Mouse (Mus musculus): ENCODE data around the gene Clcnkb. TPM values are rescaled to one million over a fixed set of nuclear protein-coding genes. Genes with fewer than 3 reads are reported as not detected.

Gene Clcnkb
- polyA plus RNA-seq, 1 experiment from 2014 or later = not detected

DNA sequence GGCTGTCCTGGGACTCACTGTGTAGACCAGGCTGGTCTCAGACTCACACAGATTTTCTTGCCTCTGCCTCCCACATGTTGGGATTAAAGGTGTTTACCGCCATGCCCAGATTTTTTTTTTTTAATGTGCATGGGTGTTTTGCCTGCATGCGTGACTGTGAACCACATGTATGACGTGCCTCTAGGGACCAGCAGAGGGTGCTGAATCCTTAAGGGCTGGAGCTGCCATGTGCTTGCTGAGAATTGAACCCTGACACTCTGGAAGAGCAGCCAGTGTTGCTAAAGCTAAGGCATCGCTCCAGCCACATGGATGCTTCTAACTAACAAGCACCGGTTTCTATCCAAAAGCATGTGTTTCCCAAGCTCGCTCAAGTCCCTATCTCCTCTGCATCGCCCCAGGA lies 29.7 kb downstream of the Clcnkb start:
- H3K36me3 ChIP-seq (ENCODE audit: control insufficient read depth, insufficient read depth, low read length) = no peaks in the 10 kb centered on the region
- no peak overlapping the region for H3K27ac ChIP-seq (ENCODE audit: low read depth, low read length)
- peaks cover 6% of the 10 kb centered on the region; the same call in 1 of the 2 replicates for H3K4me1 ChIP-seq (replicated peaks; ENCODE audit: control insufficient read depth, insufficient read depth, low read length)
- DNase-seq (ENCODE audit: low spot score) (no peak), ATAC-seq (replicated peaks; ENCODE audit: low FRiP score) (no peak)
- 62% methylated on average over 7 of the region's 7 CpGs for WGBS
- no peaks in the 10 kb centered on the region for H3K9me3 ChIP-seq (ENCODE audit: control insufficient read depth, low read length)
- H3K9ac ChIP-seq (ENCODE audit: low read depth, low read length) = no peak overlapping the region
- peaks cover 45% of the 10 kb centered on the region for H3K27me3 ChIP-seq (replicated peaks; ENCODE audit: control insufficient read depth, insufficient read depth, low read length)
- no peak overlapping the region for H3K4me3 ChIP-seq (ENCODE audit: low read depth, low read length)
- H3K4me2 ChIP-seq = no peak overlapping the region

DNA sequence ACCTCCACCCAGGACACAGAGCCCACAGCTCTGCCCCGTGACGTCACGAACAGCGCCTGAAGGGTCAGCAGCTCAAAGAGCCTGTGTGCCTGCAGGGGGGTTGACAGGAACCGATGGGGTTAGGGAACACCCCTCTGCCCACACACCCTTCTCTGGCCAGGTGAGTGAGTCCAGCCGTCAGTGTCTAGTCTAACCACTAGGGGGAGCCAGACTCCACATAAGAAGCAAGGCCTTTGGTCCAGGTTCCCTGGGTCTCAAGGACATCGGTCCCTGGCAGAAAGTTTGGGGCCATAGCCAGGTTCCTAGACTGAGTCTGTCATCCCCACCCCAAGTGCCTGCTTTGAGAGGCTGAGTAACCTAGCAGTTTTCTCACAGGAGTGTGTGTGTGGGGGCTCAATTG lies 30.5 kb downstream of the Clcnkb start:
- H3K4me1 ChIP-seq (replicated peaks; ENCODE audit: control insufficient read depth, insufficient read depth, low read length) = peaks cover 6% of the 10 kb centered on the region; the same call in 1 of the 2 replicates
- no peak for ATAC-seq (replicated peaks; ENCODE audit: low FRiP score)
- peaks cover 51% of the 10 kb centered on the region for H3K27me3 ChIP-seq (replicated peaks; ENCODE audit: control insufficient read depth, insufficient read depth, low read length)
- no peaks in the 10 kb centered on the region for H3K9me3 ChIP-seq (ENCODE audit: control insufficient read depth, low read length)
- no peak overlapping the region for H3K9ac ChIP-seq (ENCODE audit: low read depth, low read length)
- DNase-seq (ENCODE audit: low spot score) = no peak
- H3K4me2 ChIP-seq = no peak overlapping the region
- 3% methylated on average over 7 of the region's 7 CpGs for WGBS
- no peak overlapping the region for H3K27ac ChIP-seq (ENCODE audit: low read depth, low read length)
- no peak overlapping the region for H3K4me3 ChIP-seq (ENCODE audit: low read depth, low read length)
- H3K36me3 ChIP-seq (ENCODE audit: control insufficient read depth, insufficient read depth, low read length) = no peaks in the 10 kb centered on the region

DNA sequence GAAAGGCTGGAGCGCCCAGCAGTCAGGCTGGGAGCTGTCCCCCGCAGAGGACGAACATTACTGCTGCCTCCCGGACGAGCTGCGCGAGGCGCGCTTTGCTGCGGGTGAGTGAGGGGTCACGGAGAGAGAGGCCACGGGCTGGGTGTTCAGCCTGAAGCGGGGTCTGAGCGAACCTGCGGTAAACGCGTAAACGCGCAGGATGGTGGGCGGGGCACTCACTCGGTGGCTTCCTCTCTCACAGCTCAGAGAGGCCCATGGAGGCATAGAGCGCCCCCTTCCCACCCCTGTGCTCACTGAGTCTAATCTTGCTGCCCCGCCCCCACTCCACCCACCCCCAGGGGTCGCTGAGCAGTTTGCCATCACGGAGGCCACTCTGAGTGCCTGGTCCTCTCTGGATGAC lies 33.4 kb downstream of the Clcnkb start:
- no peak overlapping the region for H3K27ac ChIP-seq (ENCODE audit: low read depth, low read length)
- peaks cover 54% of the 10 kb centered on the region for H3K27me3 ChIP-seq (replicated peaks; ENCODE audit: control insufficient read depth, insufficient read depth, low read length)
- H3K9me3 ChIP-seq (ENCODE audit: control insufficient read depth, low read length) = no peaks in the 10 kb centered on the region
- peak overlapping the region; percentile 39 for H3K4me3 ChIP-seq (ENCODE audit: low read depth, low read length)
- peak overlapping the region; percentile 64 for H3K4me2 ChIP-seq
- H3K9ac ChIP-seq (ENCODE audit: low read depth, low read length) = no peak overlapping the region
- no peak for DNase-seq (ENCODE audit: low spot score)
- H3K36me3 ChIP-seq (ENCODE audit: control insufficient read depth, insufficient read depth, low read length) = no peaks in the 10 kb centered on the region
- WGBS = 2% methylated on average over 25 of the region's 25 CpGs
- no peak; the same call in 1 of the 2 replicates for ATAC-seq (replicated peaks; ENCODE audit: low FRiP score)
- peaks cover 6% of the 10 kb centered on the region; the same call in 1 of the 2 replicates for H3K4me1 ChIP-seq (replicated peaks; ENCODE audit: control insufficient read depth, insufficient read depth, low read length)

GRCm38 (mm10) chr4:141379674-141380073 lies 36.1 kb downstream of the Clcnkb start:
- peaks cover 49% of the 10 kb centered on the region for H3K27me3 ChIP-seq (replicated peaks; ENCODE audit: control insufficient read depth, insufficient read depth, low read length)
- H3K9me3 ChIP-seq (ENCODE audit: control insufficient read depth, low read length) = no peaks in the 10 kb centered on the region
- no peak overlapping the region for H3K9ac ChIP-seq (ENCODE audit: low read depth, low read length)
- 68% methylated on average over 8 of the region's 8 CpGs for WGBS
- H3K4me3 ChIP-seq (ENCODE audit: low read depth, low read length) = no peak overlapping the region
- no peak overlapping the region for H3K27ac ChIP-seq (ENCODE audit: low read depth, low read length)
- peaks cover 6% of the 10 kb centered on the region; the same call in 1 of the 2 replicates for H3K4me1 ChIP-seq (replicated peaks; ENCODE audit: control insufficient read depth, insufficient read depth, low read length)
- no peak overlapping the region for H3K4me2 ChIP-seq
- no peak for ATAC-seq (replicated peaks; ENCODE audit: low FRiP score)
- no peak for DNase-seq (ENCODE audit: low spot score)
- H3K36me3 ChIP-seq (ENCODE audit: control insufficient read depth, insufficient read depth, low read length) = no peaks in the 10 kb centered on the region

- 83% methylated on average over 5 of the region's 5 CpGs for WGBS
- Histone ChIP-seq H3K9ac (ENCODE audit: low read depth, low read length) (no peak overlapping the region), H3K4me2 (no peak overlapping the region), H3K4me1 (replicated peaks; ENCODE audit: control insufficient read depth, insufficient read depth, low read length) (peaks cover 5% of the 10 kb centered on the region; the same call in 1 of the 2 replicates), H3K27ac (ENCODE audit: low read depth, low read length) (no peak overlapping the region), H3K4me3 (ENCODE audit: low read depth, low read length) (no peak overlapping the region), H3K9me3 (ENCODE audit: control insufficient read depth, low read length) (no peaks in the 10 kb centered on the region), H3K27me3 (replicated peaks; ENCODE audit: control insufficient read depth, insufficient read depth, low read length) (peaks cover 29% of the 10 kb centered on the region), H3K36me3 (ENCODE audit: control insufficient read depth, insufficient read depth, low read length) (no peaks in the 10 kb centered on the region)
- DNase-seq (ENCODE audit: low spot score) (no peak), ATAC-seq (replicated peaks; ENCODE audit: low FRiP score) (no peak)
Measured at GRCm38 (mm10) chr4:141372426-141372825, 43.4 kb downstream of the Clcnkb start.

DNA sequence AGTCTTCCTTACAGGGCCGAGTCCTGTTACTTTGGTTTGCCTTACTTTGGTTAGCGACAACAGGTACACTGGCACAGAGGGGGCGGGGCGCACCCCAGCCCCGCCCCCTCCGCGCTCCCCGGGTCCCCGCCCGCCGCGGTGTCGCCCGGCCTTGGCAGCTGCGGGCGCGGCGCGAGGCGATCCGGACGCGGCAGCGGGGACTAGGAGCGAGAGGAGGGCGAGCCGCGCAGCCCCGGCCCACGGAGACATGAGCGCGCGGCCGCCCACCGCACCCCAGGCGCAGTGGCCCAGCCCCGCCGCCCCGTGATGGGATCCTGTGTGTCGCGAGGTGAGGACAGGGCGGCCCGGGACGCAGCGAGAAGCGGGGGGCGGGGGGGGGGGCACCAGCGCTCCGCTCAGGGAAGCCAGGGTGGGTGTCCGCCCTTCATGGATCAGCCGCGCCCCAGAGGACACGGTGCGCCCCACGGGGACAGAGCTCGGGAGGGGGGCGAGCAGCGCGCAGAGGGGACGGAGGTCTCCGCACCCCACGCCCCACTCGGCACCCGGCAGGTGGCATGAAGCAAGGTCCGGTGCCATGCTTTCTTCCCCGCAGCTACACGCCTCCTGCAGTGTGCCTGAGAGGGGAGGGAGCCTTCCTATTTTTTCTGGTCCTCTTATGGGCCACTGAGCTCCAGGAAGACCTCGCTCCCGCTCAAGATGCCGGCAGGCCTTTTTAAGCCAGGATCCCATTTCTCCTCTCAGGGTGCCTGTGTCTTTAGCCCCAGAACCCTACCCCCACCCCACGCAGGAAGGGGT lies 47.6 kb downstream of the Clcnkb start, which contains the start of gene Fam131c:
Gene Fam131c, plus strand, starts transcription at position 224 of the 795 bp plus-strand sequence.
- H3K9ac ChIP-seq (ENCODE audit: low read depth, low read length) = peak within 1 kb of the TSS; percentile 16; the same call in 1 of the 2 replicates

GRCm38 (mm10) chr4:141365876-141366275 lies 49.9 kb downstream of the Clcnkb start:
- Histone ChIP-seq H3K27me3 (replicated peaks; ENCODE audit: control insufficient read depth, insufficient read depth, low read length) (peaks cover 86% of the 10 kb centered on the region), H3K27ac (ENCODE audit: low read depth, low read length) (no peak overlapping the region), H3K4me3 (ENCODE audit: low read depth, low read length) (no peak overlapping the region), H3K4me2 (no peak overlapping the region), H3K36me3 (ENCODE audit: control insufficient read depth, insufficient read depth, low read length) (no peaks in the 10 kb centered on the region), H3K9me3 (ENCODE audit: control insufficient read depth, low read length) (no peaks in the 10 kb centered on the region), H3K4me1 (replicated peaks; ENCODE audit: control insufficient read depth, insufficient read depth, low read length) (peaks cover 10% of the 10 kb centered on the region; the same call in 1 of the 2 replicates), H3K9ac (ENCODE audit: low read depth, low read length) (no peak overlapping the region)
- WGBS = 39% methylated on average over 7 of the region's 7 CpGs
- ATAC-seq (replicated peaks; ENCODE audit: low FRiP score) = no peak
- no peak for DNase-seq (ENCODE audit: low spot score)

More for the DNA sequence above, 47.6 kb downstream of the Clcnkb start, which contains the start of gene Fam131c:
- Histone ChIP-seq H3K4me2 (peak within 1 kb of the TSS; percentile 80), H3K4me1 (replicated peaks; ENCODE audit: control insufficient read depth, insufficient read depth, low read length) (peaks cover 5% of the 10 kb centered on the region; the same call in 1 of the 2 replicates), H3K36me3 (ENCODE audit: control insufficient read depth, insufficient read depth, low read length) (no peaks in the 10 kb centered on the region), H3K9me3 (ENCODE audit: control insufficient read depth, low read length) (no peaks in the 10 kb centered on the region), H3K27me3 (replicated peaks; ENCODE audit: control insufficient read depth, insufficient read depth, low read length) (peaks cover 70% of the 10 kb centered on the region), H3K27ac (ENCODE audit: low read depth, low read length) (no peak within 1 kb of the TSS), H3K4me3 (ENCODE audit: low read depth, low read length) (peak within 1 kb of the TSS; percentile 53)
- no peak for DNase-seq (ENCODE audit: low spot score)
- 0 out of 2 replicates have a peak, but pooled peaks have one; percentile 33 for ATAC-seq (replicated peaks; ENCODE audit: low FRiP score)
- 3% methylated on average over 57 of the region's 71 CpGs for WGBS

DNA sequence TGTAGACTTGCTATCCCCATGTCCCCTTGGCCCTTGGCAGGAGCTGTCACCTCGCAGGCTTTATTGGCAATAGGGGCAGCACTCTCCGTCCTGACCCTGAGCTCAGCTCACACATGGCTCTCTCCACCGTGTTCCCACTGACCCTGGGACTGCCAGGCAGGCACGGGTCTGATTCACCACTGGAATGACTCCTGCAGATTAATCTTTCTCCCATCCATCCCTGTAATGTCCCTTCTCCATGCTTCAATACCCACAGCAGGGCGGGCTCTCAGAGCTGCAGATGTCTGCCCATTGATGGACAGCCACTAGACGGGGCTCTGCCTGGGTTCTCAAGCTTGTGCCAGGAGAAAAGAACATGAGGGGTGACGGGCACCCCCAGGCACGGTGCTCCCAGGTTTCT lies 50.7 kb downstream of the Clcnkb start:
- ATAC-seq (replicated peaks; ENCODE audit: low FRiP score) (no peak), DNase-seq (ENCODE audit: low spot score) (no peak)
- Histone ChIP-seq H3K27ac (ENCODE audit: low read depth, low read length) (no peak overlapping the region), H3K36me3 (ENCODE audit: control insufficient read depth, insufficient read depth, low read length) (no peaks in the 10 kb centered on the region), H3K9me3 (ENCODE audit: control insufficient read depth, low read length) (no peaks in the 10 kb centered on the region), H3K4me3 (ENCODE audit: low read depth, low read length) (no peak overlapping the region), H3K4me1 (replicated peaks; ENCODE audit: control insufficient read depth, insufficient read depth, low read length) (peaks cover 10% of the 10 kb centered on the region; the same call in 1 of the 2 replicates), H3K4me2 (no peak overlapping the region), H3K27me3 (replicated peaks; ENCODE audit: control insufficient read depth, insufficient read depth, low read length) (peaks cover 85% of the 10 kb centered on the region), H3K9ac (ENCODE audit: low read depth, low read length) (no peak overlapping the region)
- WGBS = 60% methylated on average over 8 of the region's 8 CpGs
